Mouse (Mus musculus) kidney, adult 2 months (tissue): ENCODE data around the gene D5Ertd579e. TPM values are rescaled to one million over a fixed set of nuclear protein-coding genes. Genes with fewer than 3 reads are reported as not detected.
"Not testable (repeated sequence)": the region's sequence is repeated elsewhere in the genome, so short reads cannot be mapped to it uniquely, and the experiment has no call there.

Source experiments
- DNase-seq: peaks from one replicate; pipeline ENCODE4 v3.0.0; 2021
- H3K27ac ChIP-seq: fragments of 200-500 bp; 2 replicates; pipeline ENCODE4 v1.5.1; 2012; ENCODE audit warnings: low read depth, low read length, control low read depth, inconsistent platforms; ENCODE audit not compliant: insufficient read depth
- H3K27me3 ChIP-seq: fragments of 200-500 bp; replicated peaks from 2 replicates; pipeline ENCODE4 v1.6.1; 2012; ENCODE audit warnings: mild to moderate bottlenecking, moderate library complexity, low read length, inconsistent platforms; ENCODE audit not compliant: control insufficient read depth, insufficient read depth
- H3K36me3 ChIP-seq: fragments of 200-500 bp; 2 replicates; pipeline ENCODE4 v1.6.1; 2012; ENCODE audit warnings: mild to moderate bottlenecking, moderate library complexity, low read length, inconsistent platforms; ENCODE audit not compliant: control insufficient read depth, insufficient read depth
- H3K4me1 ChIP-seq: fragments of 200-500 bp; 2 replicates; pipeline ENCODE4 v1.6.1; 2011; ENCODE audit warnings: low read length; ENCODE audit not compliant: control insufficient read depth, insufficient read depth
- H3K4me3 ChIP-seq: fragments of 200-500 bp; 2 replicates; pipeline ENCODE4 v1.5.1; 2011; ENCODE audit warnings: mild to moderate bottlenecking, low read depth, low read length, control low read depth; ENCODE audit not compliant: insufficient read depth
- CTCF ChIP-seq: fragments of 200-500 bp; conservative IDR thresholded peaks from 2 replicates; pipeline ENCODE4 v1.5.1; 2011; ENCODE audit warnings: low read depth, mild to moderate bottlenecking, control low read depth, low read length, moderate library complexity, mixed read lengths; ENCODE audit not compliant: insufficient read depth, insufficient read length
- POLR2A ChIP-seq: fragments of 200-500 bp; IDR thresholded peaks from one replicate; pipeline ENCODE4 v1.6.1; 2011; ENCODE audit warnings: low read depth, low read length, control low read depth
- WGBS: fragments of 180-500 bp; shearing (Covaris S2); methylation state at CpG from one replicate; pipeline ENCODE4 v1.1.7; 2018; 5-methylcytosine and 5-hydroxymethylcytosine counted together
- polyA plus RNA-seq: library from polyadenylated mRNA; depleted of rRNA; stranded (reverse); fragments of >200 nt; gene quantifications from 2 replicates; pipeline ENCODE4 v1.2.3, GENCODE M21; 2012

The D5Ertd579e gene
- polyA plus RNA-seq, 1 experiment, result 23.1 TPM

DNA sequence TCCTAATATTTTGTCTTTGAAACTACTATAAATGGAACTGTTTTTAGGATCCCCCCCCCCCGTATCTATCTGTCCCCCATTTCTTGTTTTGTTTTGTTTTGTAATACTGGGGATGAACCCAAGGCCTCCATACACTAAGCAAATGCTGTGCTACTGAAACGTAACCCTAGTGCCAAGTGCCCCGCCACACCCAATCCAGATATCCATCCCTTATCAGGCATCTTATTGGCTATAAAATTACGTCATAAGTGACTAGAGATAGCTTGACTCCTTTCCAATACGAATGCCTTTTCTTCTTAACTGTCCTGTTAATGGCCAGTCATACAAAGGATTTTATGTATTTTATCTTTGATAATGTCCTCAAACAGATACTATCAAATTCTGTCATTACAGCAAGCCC, 28.7 kb downstream of the D5Ertd579e start:
- Histone ChIP-seq H3K36me3 (no peaks in the 10 kb centered on the region), H3K4me1 (peaks cover 7% of the 10 kb centered on the region; the same call in 1 of the 2 replicates), H3K27ac (no peak overlapping the region), H3K27me3 (no peaks in the 10 kb centered on the region), H3K4me3 (no peak overlapping the region)
- no peak for DNase-seq
- TF ChIP-seq POLR2A (no peak), CTCF (no peak)
- 89% methylated on average over 5 of the region's 5 CpGs for WGBS

DNA sequence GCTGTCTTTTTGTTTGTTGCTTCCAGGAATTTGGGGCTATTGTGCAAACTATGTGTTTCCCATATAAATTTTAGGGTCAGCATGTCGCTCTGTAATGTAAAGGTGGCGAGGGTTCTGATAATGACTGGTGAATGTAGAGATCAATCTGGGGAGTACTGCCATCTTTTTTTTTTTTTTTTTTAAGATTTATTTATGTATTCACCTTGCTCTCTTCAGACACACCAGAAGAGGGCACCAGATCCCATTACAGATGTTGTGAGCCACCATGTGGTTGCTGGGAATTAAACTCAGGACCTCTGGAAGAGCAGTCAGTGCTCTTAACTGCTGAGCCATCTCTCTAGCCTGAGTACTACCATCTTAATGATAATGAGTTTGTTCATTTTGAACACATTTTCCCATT, 29.1 kb downstream of the D5Ertd579e start:
- not testable (repeated sequence) for H3K36me3 ChIP-seq, H3K27ac ChIP-seq, H3K4me3 ChIP-seq, DNase-seq, H3K4me1 ChIP-seq, H3K27me3 ChIP-seq
- WGBS, result 99% methylated on average over 2 of the region's 2 CpGs

DNA sequence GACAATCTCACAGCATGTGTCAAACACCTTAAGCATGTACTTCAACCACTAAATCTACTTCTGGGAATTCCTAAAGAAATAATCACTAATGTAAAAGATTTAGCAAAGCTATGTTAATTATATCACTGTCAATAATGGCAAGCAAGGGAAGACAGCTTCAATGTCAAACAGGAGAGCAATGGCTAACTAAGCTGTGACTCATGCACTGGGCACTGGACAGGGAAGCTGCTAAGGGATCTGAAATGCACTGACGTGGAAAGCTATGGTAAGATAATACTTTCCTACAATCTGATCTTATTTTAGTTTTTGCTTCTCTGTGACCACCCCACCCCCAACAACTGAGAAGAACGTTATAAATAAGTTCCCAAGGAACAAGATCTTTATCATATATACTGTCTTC, 32.5 kb downstream of the D5Ertd579e start:
- DNase-seq, result no peak
- Histone ChIP-seq H3K27ac (no peak overlapping the region), H3K4me1 (peaks cover 7% of the 10 kb centered on the region; the same call in 1 of the 2 replicates), H3K36me3 (no peaks in the 10 kb centered on the region), H3K27me3 (no peaks in the 10 kb centered on the region), H3K4me3 (no peak overlapping the region)
- WGBS, result 48% methylated on average over 2 of the region's 2 CpGs
- no peak for TF ChIP-seq POLR2A
- no peak for TF ChIP-seq CTCF

DNA sequence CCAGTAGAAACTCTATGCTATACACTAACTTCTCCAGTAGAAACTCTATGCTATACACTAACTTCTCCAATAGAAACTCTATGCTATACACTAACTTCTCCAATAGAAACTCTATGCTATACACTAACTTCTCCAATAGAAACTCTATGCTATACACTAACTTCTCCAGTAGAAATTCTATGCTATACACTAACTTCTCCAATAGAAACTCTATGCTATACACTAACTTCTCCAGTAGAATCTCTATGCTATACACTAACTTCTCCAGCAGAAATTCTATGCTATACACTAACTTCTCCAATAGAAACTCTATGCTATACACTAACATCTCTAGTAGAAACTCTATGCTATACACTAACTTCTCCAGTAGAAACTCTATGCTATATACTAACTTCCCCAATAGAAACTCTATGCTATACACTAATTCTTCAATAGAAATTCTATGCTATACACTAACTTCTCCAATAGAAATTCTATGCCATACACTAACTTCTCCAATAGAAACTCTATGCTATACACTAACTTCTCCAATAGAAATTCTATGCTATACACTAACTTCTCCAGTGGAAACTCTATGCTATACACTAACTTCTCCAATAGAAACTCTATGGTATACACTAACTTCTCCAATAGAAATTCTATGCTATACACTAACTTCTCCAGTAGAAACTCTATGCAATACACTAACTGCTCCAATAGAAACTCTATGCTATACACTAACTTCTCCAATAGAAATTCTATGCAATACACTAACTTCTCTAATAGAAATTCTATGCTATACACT, 34.7 kb downstream of the D5Ertd579e start:
- H3K4me1 ChIP-seq, DNase-seq, H3K27ac ChIP-seq, H3K36me3 ChIP-seq, H3K4me3 ChIP-seq, H3K27me3 ChIP-seq: not testable (repeated sequence)

DNA sequence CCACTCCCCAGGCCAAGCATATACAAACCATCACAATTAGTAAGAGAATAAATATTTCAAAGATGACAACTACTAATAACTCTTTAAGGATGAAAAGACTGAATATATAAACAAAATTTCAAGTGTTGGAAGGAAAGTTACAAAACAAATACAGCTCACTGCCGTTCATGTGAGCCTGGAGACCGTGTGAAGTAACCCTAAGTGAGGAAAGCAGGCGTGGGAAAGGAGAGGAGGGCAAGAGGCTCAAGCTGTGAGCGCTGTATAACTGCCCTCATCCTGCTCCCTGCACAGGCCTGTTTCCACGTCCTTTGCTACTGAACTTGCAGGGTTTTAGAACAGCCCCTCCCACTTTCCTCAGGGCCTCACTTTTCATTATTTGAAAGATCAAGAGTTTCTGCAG, 70.2 kb downstream of the D5Ertd579e start:
- Histone ChIP-seq H3K4me3 (no peak overlapping the region), H3K27ac (no peak overlapping the region), H3K4me1 (peaks cover 3% of the 10 kb centered on the region), H3K27me3 (no peaks in the 10 kb centered on the region), H3K36me3 (no peaks in the 10 kb centered on the region; the same call in 1 of the 2 replicates)
- no peak for DNase-seq
- WGBS, result 57% methylated on average over 5 of the region's 5 CpGs
- no peak for TF ChIP-seq CTCF
- TF ChIP-seq POLR2A, result no peak

DNA sequence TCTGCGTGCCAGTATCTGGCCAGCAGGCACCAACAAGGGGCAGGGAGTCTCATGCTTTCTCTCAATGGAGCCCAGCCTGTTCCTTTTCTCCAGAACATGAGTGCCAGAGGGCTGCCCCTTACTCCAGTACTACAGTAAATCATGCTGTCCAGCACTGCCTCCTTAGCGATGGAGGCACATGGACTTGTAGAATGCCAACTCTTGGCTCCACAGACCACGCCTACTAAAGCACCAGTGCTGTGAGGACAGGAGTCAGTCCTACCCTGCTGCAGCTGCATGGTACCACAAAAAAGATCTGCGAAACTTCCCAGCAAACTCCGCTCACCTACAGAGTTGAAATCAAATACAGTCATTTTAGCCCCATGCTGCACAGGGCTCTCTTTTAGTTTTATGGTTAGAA, 72.2 kb downstream of the D5Ertd579e start:
- 73% methylated on average over 5 of the region's 5 CpGs for WGBS
- DNase-seq, result no peak

DNA sequence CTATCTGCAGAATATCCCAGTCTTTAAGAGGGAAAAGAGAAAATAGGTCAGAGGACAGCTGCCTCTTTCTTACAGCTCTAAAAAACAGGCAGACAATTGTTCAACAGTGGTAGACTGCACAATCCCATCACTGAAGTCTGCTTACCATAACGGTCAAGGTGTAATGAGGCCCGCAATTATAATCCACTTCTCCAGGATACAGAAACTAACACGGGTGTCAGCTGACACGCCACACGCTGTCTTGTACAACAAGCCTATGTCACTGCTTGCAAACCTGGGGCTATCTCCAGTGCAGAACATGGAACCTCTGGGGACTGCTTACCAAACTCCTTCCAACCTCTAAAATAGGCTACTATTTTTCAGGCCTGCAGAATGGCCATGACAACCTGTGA, 74.8 kb downstream of the D5Ertd579e start:
- peak overlapping the region; percentile 75 for H3K27ac ChIP-seq
- H3K27me3 ChIP-seq, result no peaks in the 10 kb centered on the region
- peaks cover 3% of the 10 kb centered on the region for H3K4me1 ChIP-seq
- no peak overlapping the region for H3K4me3 ChIP-seq
- no peak for DNase-seq
- no peaks in the 10 kb centered on the region; the same call in 1 of the 2 replicates for H3K36me3 ChIP-seq
- 52% methylated on average over 5 of the region's 5 CpGs for WGBS
- TF ChIP-seq CTCF (no peak), POLR2A (no peak)

More for the DNA sequence above, 72.2 kb downstream of the D5Ertd579e start:
- no peak for TF ChIP-seq CTCF
- TF ChIP-seq POLR2A, result no peak
- no peak overlapping the region for H3K27ac ChIP-seq
- H3K27me3 ChIP-seq, result no peaks in the 10 kb centered on the region
- H3K4me3 ChIP-seq, result no peak overlapping the region
- peaks cover 3% of the 10 kb centered on the region for H3K4me1 ChIP-seq
- no peaks in the 10 kb centered on the region; the same call in 1 of the 2 replicates for H3K36me3 ChIP-seq
